Mouse (Mus musculus) C2C12 (cell line): ENCODE data around the gene Grik4.

Experiments used
- CTCF ChIP-seq: IDR thresholded peaks from one replicate; pipeline ENCODE4 v1.5.1; 2011; ENCODE audit not compliant: control insufficient read depth, insufficient read depth, insufficient read length
- MAX ChIP-seq: IDR thresholded peaks from one replicate; pipeline ENCODE4 v1.6.1; 2011; ENCODE audit warnings: mild to moderate bottlenecking, control low read depth
- USF1 ChIP-seq: IDR thresholded peaks from one replicate; pipeline ENCODE4 v1.6.1; 2011; ENCODE audit warnings: low read depth, mild to moderate bottlenecking, control low read depth, moderate library complexity

DNA sequence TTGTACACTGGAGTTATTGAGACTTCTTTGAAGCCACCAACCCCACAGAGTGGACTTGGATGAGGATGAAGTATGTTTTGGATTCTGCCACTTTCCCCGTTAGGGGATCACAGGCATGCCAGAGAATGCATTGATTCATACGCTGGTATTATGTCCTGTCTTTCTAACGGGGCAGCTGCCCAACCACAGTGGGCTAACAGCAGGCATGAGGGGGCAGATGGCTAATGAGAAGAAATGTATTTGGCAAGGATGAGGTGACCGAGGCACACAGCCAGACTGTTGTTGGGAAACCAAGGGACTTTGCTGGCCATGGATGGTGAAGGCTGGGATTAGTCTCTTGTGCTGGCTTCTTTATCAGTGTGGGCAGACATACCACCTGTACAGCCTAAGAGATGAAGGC lies 312.8 kb downstream of the Grik4 start:
- TF ChIP-seq CTCF (no peak), USF1 (no peak), MAX (no peak)
